ENCODE assay signal across 8 mouse cellular contexts in genomic region chr6:83440197-83440509, GRCm38 (mm10). TPM values are rescaled to one million over a fixed set of nuclear protein-coding genes. Genes with fewer than 3 reads are reported as not detected.
DNase-seq lines count a peak whose midpoint lies in the region; ATAC-seq and TF ChIP-seq lines count a peak whose summit lies in the region.

No protein-coding gene starts in this region.

- no peak for TF ChIP-seq CTCF in kidney, postnatal 0 days (IDR thresholded peaks at IDR 0.05; ENCODE audit: low read depth)
- no peak for TF ChIP-seq CTCF in midbrain, postnatal 0 days (IDR thresholded peaks at IDR 0.05)

- H3K9ac ChIP-seq in kidney, postnatal 0 days (ENCODE audit: low read depth, low read length), result peak overlapping the region; percentile 84; the same call in 1 of the 2 replicates
- peak overlapping the region; percentile 79 for H3K9ac ChIP-seq in embryonic facial prominence, embryonic 14.5 days (ENCODE audit: low read depth, low read length)
- peak overlapping the region; percentile 6; the same call in 1 of the 2 replicates for H3K9ac ChIP-seq in intestine, embryonic 14.5 days (ENCODE audit: low read length)
- H3K9ac ChIP-seq in midbrain, postnatal 0 days (replicated peaks; ENCODE audit: low read length, poor library complexity, severe bottlenecking), result peak overlapping the region; percentile 96

- peak overlapping the region; percentile 75 for H3K4me2 ChIP-seq in kidney, postnatal 0 days (ENCODE audit: low read length)
- H3K4me2 ChIP-seq in embryonic facial prominence, embryonic 14.5 days (ENCODE audit: low read depth, low read length), result peak overlapping the region; percentile 87
- peak overlapping the region; percentile 56 for H3K4me2 ChIP-seq in intestine, embryonic 14.5 days (ENCODE audit: low read length)
- H3K4me2 ChIP-seq in midbrain, postnatal 0 days (ENCODE audit: low read depth, low read length, poor library complexity, severe bottlenecking), result peak overlapping the region; percentile 62

- H3K27me3 ChIP-seq in kidney, postnatal 0 days (ENCODE audit: insufficient read depth, low read length), result no peaks in the 10 kb centered on the region
- no peaks in the 10 kb centered on the region for H3K27me3 ChIP-seq in embryonic facial prominence, embryonic 14.5 days (replicated peaks; ENCODE audit: control insufficient read depth, insufficient read depth, low read length)
- no peaks in the 10 kb centered on the region for H3K27me3 ChIP-seq in intestine, embryonic 14.5 days (replicated peaks; ENCODE audit: control insufficient read depth, insufficient read depth, low read length)
- no peaks in the 10 kb centered on the region for H3K27me3 ChIP-seq in midbrain, postnatal 0 days (ENCODE audit: insufficient read depth, low read length)

- intact Hi-C loops in left cerebral cortex, postnatal 14 days (cut with DNase I), result loop anchor here (5.0 kb wide), 1 partner anchor 67 kb away; the partner anchor contains the start of gene Dguok

- H3K36me3 ChIP-seq in kidney, postnatal 0 days (ENCODE audit: insufficient read depth, low read length), result peaks cover 8% of the 10 kb centered on the region; the same call in 1 of the 2 replicates
- peaks cover 18% of the 10 kb centered on the region; the same call in 1 of the 2 replicates for H3K36me3 ChIP-seq in embryonic facial prominence, embryonic 14.5 days (ENCODE audit: control insufficient read depth, insufficient read depth, low read length)
- H3K36me3 ChIP-seq in intestine, embryonic 14.5 days (ENCODE audit: control insufficient read depth, insufficient read depth, low read length), result peaks cover 28% of the 10 kb centered on the region
- no peaks in the 10 kb centered on the region for H3K36me3 ChIP-seq in midbrain, postnatal 0 days (ENCODE audit: insufficient read depth, low read length)

- H3K4me3 ChIP-seq in kidney, postnatal 0 days (replicated peaks; ENCODE audit: low read depth, low read length), result peak overlapping the region; percentile 71
- H3K4me3 ChIP-seq in embryonic facial prominence, embryonic 14.5 days (ENCODE audit: low read depth, low read length), result peak overlapping the region; percentile 78
- peak overlapping the region; percentile 52 for H3K4me3 ChIP-seq in intestine, embryonic 14.5 days (ENCODE audit: low read depth, low read length)
- peak overlapping the region; percentile 86 for H3K4me3 ChIP-seq in midbrain, postnatal 0 days (ENCODE audit: low read depth, low read length)

- peaks cover 43% of the 10 kb centered on the region for H3K4me1 ChIP-seq in kidney, postnatal 0 days (replicated peaks; ENCODE audit: insufficient read depth, low read length)
- peaks cover 63% of the 10 kb centered on the region for H3K4me1 ChIP-seq in embryonic facial prominence, embryonic 14.5 days (ENCODE audit: control insufficient read depth, insufficient read depth, low read length)
- H3K4me1 ChIP-seq in intestine, embryonic 14.5 days (replicated peaks; ENCODE audit: control insufficient read depth, insufficient read depth, low read length), result peaks cover 58% of the 10 kb centered on the region
- H3K4me1 ChIP-seq in midbrain, postnatal 0 days (ENCODE audit: insufficient read depth, low read length), result peaks cover 45% of the 10 kb centered on the region

- ATAC-seq in kidney, postnatal 0 days (replicated peaks; ENCODE audit: low FRiP score, low read depth), result no peak
- no peak for ATAC-seq in embryonic facial prominence, embryonic 14.5 days (ENCODE audit: low read depth)
- no peak for ATAC-seq in intestine, embryonic 14.5 days (replicated peaks; ENCODE audit: low FRiP score, low TSS enrichment, low read depth)
- no peak for ATAC-seq in midbrain, postnatal 0 days (ENCODE audit: low FRiP score)

- no peak for DNase-seq in kidney, postnatal 0 days (ENCODE audit: low spot score)
- no peak for DNase-seq in kidney, postnatal 4 days
- DNase-seq in embryonic facial prominence, embryonic 14.5 days (ENCODE audit: low spot score), result no peak
- no peak for DNase-seq in intestine, embryonic 14.5 days (ENCODE audit: low spot score)
- no peak for DNase-seq in midbrain, postnatal 0 days (ENCODE audit: low spot score)
- no peak for DNase-seq in layer of hippocampus, adult 18-20 months (ENCODE audit: low spot score in 2 of 2)
- DNase-seq in right cerebral cortex, postnatal 4 days, result no peak
- no peak for DNase-seq in left cerebral cortex, postnatal 14 days (ENCODE audit: low spot score in 2 of 2)

- H3K27ac ChIP-seq in kidney, postnatal 0 days, result 0 out of 2 replicates have a peak overlapping the region, but pooled peaks have one; percentile 96
- H3K27ac ChIP-seq in embryonic facial prominence, embryonic 14.5 days (replicated peaks; ENCODE audit: low read depth, low read length), result peak overlapping the region; percentile 96
- no peak overlapping the region for H3K27ac ChIP-seq in intestine, embryonic 14.5 days (ENCODE audit: low read depth)
- peak overlapping the region; percentile 97; the same call in 1 of the 2 replicates for H3K27ac ChIP-seq in midbrain, postnatal 0 days (ENCODE audit: low read depth, low read length)

- WGBS in kidney, postnatal 0 days, result 25% methylated on average over 3 of the region's 3 CpGs
- WGBS in embryonic facial prominence, embryonic 14.5 days, result 19% methylated on average over 3 of the region's 3 CpGs
- WGBS in intestine, embryonic 14.5 days, result 40% methylated on average over 3 of the region's 3 CpGs
- 6% methylated on average over 3 of the region's 3 CpGs for WGBS in midbrain, postnatal 0 days

- H3K9me3 ChIP-seq in kidney, postnatal 0 days (replicated peaks; ENCODE audit: low read length), result no peaks in the 10 kb centered on the region
- no peaks in the 10 kb centered on the region for H3K9me3 ChIP-seq in embryonic facial prominence, embryonic 14.5 days (ENCODE audit: control insufficient read depth, low read length)
- H3K9me3 ChIP-seq in intestine, embryonic 14.5 days (ENCODE audit: control insufficient read depth, low read length), result no peaks in the 10 kb centered on the region
- H3K9me3 ChIP-seq in midbrain, postnatal 0 days (ENCODE audit: low read length), result no peaks in the 10 kb centered on the region

RNA-seq across cellular contexts. Expression of gene Tet3, which starts 18.7 kb away (rescaled TPM):
- polyA plus RNA-seq in kidney, postnatal 0 days (2015; fragmentation: Nextera tagmentation; extraction: Ambion mirVana), result 32.3 and 33.0 TPM in 2 replicates
- 32.4 and 37.3 TPM in 2 replicates for polyA plus RNA-seq in embryonic facial prominence, embryonic 14.5 days (2014; fragmentation: Nextera tagmentation; extraction: Ambion mirVana)
- 35.1 and 40.1 TPM in 2 replicates for polyA plus RNA-seq in intestine, embryonic 14.5 days (2014; fragmentation: Nextera tagmentation; extraction: Ambion mirVana)
- 32.0 and 38.3 TPM in 2 replicates for total RNA-seq in midbrain, postnatal 0 days (2014; rRNA removed)
- polyA plus RNA-seq in midbrain, postnatal 0 days (2015; fragmentation: Nextera tagmentation; extraction: Ambion mirVana), result 45.3 and 48.5 TPM in 2 replicates
- 10 to 100 TPM; 53.2 to 58.7 TPM for total RNA-seq in layer of hippocampus, adult 18-20 months (2021)
- 100 to 1,000 TPM; 106 to 114 TPM for total RNA-seq in left cerebral cortex, postnatal 14 days (2021)

Comparison
In these comparisons a context has a peak if more than half of its experiments do, and no peak if none do; other contexts are left out.
1. H3K9ac ChIP-seq: peak in every context shown above with its lines; median percentile 96 in midbrain, postnatal 0 days; 84 in kidney, postnatal 0 days; 79 in embryonic facial prominence, embryonic 14.5 days; 6 in intestine, embryonic 14.5 days.